Mouse (Mus musculus) embryo, embryonic 9.5 days (tissue): ENCODE data around the gene Rcan2.

Experiments used
- DNase-seq: peaks from one replicate; pipeline ENCODE4 v3.0.0-alpha.2; 2017; ENCODE audit errors: extremely low spot score

The Rcan2 gene

DNA sequence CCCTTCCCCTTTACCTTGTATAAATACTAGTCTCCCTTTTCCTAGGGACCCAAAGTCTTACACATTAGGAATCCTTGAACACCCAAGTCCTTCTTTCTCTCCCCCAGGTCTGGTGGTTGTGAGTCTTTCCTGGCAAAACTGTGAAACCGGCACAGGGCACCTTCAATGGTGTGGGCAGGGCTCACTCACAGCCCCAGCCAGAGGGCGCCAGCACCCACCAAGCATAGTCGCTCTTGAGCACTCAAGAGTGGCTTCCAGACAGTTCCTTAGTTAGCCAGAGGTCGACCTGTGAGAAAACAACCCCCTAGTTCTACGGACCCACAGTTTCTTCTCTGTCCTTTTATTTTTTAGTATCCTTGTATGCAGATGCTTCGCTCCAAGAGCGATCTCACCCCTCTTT is at the start of gene Rcan2:
Rcan2 (plus strand) TSS at position 275 of the 400 bp plus-strand sequence.
- peak; percentile 58 for DNase-seq

DNA sequence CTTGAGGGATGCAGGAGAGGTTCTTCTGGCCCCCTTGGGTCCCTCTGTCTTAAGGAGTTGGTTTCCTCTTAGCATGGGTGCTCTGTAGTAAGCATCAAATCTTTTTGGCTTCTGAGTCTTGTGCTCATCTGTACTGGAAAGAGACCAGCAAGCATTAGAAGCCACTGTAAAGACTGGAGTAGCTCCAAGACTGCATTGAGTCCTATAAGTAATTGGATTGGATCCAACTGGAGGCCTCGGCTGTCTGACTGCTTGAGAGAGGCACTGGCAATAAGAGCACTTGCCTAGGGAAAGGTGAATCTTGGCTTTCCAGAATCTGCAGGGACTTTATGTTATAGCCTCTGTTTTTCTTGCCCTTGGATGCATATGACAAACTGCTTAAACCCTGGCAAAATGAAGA is 48.3 kb upstream of the Rcan2 start:
- no peak for DNase-seq

DNA sequence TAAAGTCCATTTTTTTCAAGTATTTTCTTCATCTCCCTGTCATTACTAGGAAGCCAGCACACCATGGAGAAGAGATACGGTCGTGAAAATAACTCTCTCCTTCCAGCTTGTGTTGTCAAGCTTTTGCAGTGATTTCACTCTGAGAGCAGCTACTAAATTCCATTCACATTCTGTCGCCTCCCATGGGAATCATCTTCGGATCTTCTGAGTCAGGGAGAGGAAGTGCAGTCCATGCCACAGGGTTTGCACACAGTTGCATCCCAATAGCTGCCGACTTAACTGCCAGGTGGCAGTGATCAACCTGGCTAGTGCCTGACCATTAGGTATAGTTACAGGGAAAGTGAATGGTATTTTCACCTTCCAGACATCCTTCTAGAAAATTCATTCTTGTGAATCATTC is 46.5 kb upstream of the Rcan2 start:
- no peak for DNase-seq

DNA sequence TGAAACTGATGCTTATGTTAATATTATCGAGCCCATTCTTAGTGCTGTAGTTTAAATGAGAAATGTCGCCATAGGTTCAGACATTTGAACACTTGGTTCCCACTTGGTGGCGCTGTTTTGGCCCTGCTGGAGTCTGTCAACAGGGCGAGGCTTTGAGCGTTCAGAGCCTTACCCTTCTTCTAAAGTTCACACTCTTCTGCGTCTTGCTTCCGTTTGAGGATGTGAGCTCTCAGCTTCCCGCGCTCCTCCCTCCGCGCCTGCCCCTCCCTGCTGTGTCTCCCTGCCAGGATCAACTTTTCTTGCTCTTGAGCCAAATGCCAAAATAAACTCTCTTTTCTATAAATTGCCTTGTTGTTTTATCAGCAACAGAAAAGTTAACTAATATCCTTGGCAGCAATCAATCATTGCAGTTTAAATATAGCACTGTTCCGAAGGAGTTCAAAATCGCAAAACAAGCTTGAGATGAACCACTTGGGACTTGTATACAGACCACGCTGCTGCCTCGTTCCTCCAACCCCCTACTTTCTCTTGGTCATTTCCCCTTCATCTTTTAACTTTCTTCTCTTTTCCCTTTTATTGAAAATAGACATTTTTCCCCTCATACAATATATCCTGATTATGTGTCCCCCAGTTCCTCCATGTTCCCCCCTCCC is 42.4 kb upstream of the Rcan2 start:
- DNase-seq, result peak; percentile 7

DNA sequence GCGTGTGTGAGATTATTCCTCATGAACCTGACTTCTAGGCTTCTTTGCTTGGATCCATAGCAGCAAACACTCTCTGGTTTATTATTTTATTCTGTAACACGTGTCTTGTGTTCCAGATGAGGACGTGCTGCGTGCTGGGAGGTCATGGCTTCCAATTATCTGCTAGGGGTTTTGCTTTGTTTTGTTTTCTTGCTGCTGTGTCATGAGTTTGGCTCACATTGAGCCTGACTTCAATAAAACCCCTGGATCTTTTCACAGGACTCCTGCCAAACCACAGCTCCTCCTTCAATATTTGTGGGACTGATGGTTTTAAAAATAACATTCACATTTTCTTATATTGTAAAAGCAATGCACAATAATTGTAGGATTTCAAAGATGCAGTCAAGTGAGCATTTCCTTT is 16.6 kb upstream of the Rcan2 start:
- DNase-seq, result no peak

DNA sequence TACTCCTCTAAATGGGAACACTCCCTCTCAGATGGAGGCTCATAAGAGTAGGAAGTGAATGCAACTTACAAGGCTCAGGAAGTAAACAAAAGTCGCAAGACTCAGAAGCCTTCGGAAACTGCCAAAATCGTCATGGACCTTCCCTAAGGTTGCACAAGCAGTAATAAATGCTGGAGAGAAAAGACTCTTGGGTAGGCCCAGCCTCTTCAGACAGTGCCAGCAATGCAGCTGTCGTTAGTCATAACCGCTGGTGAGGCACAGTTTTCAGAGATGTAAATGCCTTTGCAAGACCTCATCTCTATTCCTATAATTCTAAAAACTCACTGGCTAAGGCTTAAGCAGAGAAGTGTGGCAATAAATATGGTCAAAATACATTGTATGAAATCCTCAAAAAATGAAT is 12.9 kb upstream of the Rcan2 start:
- no peak for DNase-seq

DNA sequence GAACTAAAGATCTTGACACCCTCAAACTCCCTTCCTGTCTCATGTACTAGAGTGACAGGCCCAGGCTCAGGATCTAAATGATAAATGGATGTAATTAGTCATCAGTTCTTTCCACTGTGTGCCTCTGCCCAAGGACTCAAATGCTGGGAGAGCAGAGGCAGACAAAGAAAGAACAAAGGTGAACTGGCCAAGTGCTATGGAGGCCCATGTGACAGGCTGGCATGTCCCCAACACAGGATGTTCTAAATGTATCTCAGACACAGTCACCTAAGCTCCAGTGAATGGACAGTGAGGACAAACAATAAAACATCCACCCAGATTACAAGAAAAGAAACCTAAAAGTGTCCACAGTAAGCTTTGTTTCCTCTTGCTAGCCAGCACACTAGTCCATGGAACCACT is 11.8 kb upstream of the Rcan2 start:
- no peak for DNase-seq

DNA sequence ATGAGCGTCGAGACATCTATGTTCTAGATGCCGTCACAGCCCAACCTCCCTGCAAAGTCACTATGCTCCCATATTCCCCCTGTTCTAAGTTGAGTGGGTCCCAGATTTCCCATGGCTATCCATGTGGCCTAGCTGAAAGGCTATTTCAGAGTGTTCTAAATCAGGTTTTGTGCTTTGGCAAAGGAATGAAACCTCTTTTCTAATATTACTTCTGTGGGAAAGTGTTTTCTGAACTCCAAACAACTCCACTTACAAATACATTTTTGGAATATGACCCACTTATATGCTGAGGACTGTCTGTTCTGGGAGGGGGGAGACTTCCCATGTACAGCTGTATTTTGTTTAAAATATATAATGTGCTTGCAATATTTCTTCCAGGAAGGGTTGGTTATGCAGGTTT is 9.4 kb upstream of the Rcan2 start:
- no peak for DNase-seq

DNA sequence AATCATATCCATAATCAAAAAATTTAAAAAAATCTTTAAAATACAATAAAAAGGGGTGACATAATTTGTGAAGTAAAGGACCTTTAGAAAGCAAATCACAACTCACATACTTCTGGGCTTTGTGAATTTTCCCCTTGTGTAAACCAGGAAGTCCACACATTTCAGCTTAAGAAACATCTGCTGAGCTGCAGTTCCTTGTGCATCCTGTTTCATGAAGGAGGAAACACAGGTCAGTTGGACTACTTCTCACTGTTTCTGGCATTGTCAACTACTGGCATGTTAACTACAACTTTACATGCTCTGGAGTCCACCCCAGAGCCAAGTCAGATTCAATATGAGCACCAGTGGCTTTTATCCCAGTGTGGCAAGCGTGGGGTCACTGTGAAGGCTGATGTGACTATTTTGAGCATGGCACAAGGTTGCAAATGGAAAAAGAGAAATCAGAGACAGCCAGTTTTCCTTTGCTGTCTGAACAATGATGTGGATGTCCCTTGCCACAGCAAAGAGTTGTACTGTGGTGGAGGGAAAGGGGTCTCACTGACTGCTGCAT is 6.3 kb upstream of the Rcan2 start:
- DNase-seq, result no peak

DNA sequence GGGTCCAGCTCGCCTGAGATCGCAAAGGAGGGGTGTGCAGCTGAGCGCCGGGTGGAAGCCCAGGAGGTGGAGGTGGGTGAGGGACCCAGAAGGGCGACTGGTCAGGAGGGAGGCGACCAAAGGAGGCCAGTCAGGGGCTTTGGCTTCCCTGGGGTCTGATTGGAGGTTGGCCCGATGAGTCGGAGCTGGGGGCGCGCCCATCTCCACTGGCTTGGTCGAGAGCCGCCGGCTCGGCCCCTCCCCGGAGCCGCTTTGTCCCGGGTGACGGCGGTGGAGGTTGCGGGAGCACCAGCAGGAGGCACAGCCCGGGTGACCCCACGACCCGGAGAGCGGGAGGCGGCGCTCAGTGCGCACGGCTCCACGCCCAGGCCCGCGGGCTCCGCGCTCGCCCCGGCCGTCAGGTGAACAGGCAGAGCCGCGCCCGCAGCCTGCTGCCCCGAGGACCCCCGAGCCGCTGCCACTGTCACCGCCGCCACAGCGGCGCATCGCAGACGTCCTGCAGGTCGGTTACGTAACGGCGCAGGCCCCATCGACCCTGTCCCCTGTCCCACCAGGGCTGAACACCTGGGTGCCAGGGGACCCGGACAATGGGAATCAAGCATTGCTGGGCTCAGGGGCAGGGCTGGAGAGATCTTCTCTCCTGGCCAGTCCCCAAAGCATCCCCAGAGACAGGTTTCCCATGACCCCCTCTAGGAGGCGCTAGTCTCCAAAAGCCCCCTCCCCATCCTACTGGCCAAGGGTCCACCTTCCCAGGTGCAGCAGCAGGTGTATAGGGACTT is 633 bp downstream of the Rcan2 start:
- peak; percentile 79 for DNase-seq

DNA sequence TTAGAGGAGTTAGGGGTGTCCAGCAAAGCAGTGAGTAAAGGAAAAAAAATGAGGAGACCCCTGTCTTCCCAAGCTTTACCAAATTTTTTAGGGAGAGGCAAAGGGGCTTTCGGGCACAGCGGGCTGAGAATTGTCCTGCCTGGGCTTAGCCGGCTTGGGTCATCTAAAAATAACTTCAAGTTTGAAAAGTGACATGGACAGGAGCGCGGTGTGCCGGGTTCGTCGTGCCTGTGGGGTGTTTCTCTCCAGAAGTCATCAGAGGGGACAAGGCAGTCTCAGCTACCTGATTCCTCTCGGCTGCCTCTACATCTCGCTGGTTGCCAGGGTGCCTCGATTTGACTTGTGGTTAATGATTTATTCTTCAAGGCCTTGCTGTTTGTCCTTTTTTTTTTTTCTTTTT is 1.3 kb downstream of the Rcan2 start:
- no peak for DNase-seq

DNA sequence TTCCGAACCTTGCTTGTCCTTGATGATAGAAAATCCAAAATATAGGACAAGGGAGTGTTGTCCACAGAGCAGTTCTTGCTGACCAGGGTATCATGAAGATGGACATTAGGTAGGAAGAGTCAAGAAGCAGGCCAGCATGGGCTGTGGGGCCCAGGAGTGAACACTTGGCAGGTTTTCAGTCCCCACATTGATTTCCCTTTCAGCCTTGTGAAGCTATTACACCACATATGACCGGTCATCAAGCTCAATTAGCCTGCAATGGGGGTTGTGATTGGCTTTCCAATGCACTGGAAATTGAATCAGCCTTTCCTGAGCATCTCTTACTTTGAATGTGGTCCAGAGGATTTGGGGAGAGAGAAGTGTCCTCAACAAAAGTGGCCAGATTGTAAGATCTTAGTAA is 2.0 kb downstream of the Rcan2 start:
- DNase-seq, result no peak

DNA sequence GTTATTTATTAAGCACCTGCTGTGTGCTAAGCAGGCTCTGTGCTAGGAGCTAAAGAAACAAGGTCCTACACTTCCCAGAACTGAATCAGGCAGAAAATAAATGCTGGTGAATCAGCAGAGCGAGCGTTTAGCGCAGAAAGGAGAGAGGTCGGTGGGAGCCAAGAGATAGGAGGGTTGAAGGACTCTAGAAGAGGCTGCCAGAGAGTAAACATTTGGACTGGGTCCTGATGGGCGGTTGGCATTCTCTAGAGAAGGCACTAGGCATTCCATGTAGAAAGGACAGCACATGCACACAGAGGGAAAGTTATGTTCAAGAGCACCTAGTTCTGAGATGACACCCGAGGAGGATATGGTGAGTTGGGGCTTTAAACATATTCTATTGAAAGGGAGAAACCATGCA is 2.6 kb downstream of the Rcan2 start:
- DNase-seq, result no peak

DNA sequence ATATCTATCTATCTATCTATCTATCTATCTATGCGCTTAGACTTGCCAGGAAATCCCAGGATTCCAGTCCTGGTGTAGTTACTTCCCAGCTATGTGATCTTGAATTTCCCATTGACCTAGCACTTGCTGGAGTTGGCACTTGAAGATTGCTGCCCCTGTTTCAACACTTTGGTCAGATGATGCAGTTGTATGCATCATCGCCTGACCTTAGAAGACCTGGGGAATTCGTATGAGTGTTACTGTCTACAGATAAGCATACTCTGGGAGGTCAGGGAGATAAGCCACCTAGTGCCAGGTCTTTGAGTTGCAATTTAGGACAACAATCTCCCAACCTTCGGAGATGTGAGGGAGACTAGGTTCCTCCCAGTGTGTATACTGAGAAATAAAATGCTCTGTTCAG is 5.7 kb downstream of the Rcan2 start:
- no peak for DNase-seq

DNA sequence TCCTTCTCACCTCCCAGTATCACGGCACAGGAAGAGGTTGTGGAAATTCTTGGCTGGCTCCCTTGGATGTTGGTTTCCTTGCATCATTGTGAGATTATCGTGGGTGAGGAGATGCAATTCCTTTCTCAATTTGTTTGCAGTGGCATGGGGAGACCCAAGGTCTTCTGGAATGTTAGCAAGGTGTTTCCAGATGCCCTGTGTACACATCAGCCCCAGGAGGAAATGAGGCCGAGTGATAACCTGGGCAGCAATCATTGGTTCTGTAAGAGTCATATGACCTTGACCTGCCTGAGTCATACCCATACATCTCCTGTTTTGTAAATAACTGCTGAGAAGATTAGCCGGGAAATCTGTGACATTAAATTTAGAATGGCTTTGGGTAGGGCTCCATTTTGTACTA is 10.3 kb downstream of the Rcan2 start:
- DNase-seq, result no peak

DNA sequence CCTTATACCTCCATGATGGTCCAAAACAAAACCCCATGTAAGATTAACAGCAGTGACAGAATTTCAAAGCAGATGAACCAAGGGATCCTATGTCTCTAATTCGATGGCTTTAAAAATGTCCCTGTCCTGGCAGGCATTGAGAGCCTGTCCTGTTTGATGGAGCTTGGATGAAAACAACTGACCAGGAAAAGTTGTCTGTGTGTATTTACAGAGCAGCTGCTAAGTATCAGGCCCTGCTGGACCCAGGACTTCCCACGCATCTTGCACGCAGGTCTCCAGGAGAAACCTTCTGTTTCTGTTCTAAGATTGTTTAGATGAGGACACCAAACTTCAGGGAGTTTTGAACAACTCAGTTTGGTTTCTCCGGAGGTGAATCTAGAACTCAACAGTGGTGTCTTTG is 14.2 kb downstream of the Rcan2 start:
- DNase-seq, result no peak

DNA sequence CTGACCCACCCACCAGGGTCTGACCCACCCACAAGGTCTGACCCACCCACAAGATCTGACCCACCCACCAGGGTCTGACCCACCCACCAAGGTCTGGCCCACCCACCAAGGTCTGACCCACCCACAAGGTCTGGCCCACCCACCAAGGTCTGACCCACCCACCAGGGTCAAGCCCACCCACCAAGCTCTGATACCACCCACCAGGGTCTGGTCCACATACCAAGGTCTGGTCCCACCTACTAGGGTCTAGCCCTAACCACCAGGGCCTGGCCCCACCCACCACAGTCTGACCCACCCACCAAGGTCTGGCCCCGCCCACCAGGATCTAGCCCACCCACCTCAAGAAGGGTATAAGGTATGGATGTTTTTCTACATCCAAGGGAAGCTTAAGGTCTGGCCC is 15.3 kb downstream of the Rcan2 start:
- DNase-seq, result no peak

DNA sequence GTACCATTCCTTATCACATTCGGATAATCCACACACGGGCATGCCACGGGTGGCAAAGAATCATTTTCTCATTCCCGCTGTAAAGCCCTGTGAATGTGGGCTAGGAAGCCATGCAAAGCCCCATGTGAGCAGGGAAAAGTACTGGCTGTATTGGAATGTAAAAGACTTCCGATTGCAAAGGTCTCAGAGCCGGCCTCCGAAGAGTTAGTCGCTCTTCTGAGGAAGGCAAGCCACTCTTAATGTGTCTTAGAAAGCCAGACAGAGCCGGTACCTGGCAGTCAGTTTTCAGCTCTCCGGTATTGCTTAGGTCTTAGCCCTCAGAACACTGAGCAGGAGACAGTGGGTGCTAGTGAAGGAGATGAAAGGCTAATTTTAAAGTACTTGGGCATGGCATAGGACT is 16.0 kb downstream of the Rcan2 start:
- no peak for DNase-seq

DNA sequence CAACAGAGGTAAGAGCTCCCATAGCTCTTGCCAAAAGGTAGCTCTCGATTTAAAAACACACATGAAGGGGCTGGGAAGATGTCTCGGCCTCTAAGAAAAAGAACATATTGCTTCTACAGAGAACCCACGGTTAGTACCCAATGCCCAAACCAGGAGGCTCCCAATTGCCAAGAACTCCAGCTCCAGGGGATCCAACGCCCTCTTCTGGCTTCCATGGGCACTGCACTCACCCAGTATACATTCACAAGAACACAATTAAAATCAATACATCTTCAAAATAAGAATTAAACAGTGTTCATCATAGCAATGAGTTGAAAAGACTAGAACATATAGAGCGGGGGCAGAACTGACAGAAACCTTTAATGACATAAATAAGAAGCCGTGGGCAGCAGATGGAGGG is 17.2 kb downstream of the Rcan2 start:
- DNase-seq, result no peak

DNA sequence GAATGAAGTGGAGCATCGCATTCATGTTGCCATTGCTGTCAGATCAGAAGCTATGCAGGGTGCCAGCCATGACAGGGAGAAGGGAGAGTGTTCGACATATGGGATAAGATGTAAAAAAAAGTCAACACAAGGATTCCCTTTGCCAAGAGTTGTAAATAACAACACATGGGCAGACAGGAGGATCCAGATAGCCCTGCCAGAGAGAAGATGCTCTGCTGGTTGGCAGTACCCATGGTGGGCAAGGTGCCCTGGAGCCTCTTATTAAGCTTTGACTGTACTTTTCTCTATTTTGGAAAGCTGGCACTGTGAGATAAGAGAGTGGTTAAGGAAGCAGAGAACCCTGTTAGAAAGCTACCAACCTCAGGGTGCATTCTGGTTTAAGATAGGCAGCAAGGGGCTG is 19.8 kb downstream of the Rcan2 start:
- DNase-seq, result no peak

DNA sequence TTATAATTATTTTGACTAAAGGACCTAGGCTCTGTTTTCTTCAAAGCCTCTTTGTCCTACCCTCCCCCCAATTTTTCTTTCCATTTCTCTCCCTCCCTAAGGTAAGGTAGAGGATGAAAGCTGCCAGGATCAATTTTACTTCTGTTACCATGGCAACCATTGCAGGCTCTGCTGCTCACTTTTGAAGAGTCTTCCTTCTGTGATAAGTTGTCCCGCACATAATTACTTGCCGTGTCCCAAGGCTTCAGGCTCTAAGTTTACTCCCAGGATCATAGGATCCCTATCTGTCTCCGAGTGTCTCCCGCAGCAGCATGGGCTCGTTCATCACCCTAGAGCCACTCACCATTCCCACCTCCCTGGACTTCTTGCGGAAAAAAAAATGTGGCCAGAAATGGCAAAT is 21.1 kb downstream of the Rcan2 start:
- DNase-seq, result no peak

DNA sequence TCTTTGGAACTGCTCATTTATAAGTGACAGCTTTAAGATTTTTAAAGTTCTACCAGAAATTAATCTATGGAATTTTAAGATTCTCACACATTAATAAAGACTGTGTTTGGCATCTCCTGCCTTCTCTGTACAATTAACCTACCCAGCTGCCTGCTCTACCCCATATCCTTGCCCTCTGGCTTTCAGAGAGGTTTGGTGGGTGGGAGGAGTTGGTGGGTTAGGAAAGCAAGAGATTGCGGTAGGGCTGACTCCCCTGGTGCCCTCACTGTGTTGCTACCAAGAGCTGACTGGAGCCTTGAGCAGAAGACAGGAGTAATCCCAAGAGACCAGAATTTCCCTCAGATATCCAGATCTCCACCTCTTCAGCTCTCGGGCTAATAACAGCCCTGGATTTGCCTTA is 21.5 kb downstream of the Rcan2 start:
- DNase-seq, result no peak

DNA sequence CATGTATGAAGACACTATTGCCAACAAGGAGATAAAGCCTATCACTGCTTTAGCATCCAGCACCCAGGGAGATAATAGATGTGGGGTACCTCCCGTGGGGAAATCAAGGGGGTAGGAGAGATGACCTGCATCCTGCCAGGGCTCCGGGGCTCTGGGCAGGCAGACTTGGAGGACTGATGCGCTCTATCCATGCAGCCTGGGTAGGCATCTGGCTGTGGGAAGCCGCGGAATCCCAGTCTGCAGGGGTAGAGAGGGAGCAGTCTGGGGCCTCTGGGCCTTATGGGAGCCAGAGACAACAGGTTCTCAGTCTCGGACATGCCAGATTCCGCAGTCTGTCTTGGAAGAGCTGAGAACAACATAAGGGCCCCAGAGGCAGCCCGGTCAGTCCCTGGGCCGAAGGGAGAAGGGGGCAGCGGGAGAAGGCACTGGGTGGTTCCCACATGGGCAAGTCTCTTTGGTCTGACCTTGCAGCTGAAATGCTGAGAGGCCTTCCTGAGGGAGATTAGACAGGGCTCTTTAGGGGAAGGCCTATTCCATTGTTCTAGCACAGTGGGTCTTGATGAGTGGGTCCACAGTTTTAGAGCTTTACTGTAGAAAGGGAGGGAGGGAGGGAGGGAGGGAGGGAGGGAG is 23.7 kb downstream of the Rcan2 start:
- no peak for DNase-seq
